Mouse (Mus musculus): ENCODE data around the gene Tgfb2.
A peak's percentile ranks its signal among the peaks of the same experiment; 100 is the strongest.

The Tgfb2 gene

DNA sequence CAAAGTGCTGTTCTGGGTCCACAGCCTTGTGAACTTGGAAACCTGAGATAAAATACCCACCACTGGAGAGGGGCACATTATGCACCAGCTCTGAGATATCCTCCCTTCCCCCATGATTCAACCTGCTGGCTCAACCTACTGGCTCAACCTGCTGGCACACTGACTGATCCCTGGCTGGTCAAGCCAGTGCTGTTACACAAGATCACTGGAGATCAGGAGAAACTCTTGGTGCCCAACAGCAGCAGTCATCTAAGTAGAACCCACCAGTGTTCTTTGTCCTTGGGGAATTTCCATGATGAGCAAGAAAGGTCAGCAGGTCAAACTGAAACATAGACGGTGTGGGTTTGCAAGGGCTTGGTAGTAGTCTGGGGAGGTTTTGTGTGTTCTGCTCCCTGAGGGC lies 49.6 kb downstream of the Tgfb2 start:
- DNase-seq (ENCODE audit: low spot score in 2 of 2): no peak

GRCm38 (mm10) chr1:186655096-186655495 lies 50.7 kb downstream of the Tgfb2 start:
- peak; percentile 7 to 28 for DNase-seq (ENCODE audit: low spot score in 2 of 2)

GRCm38 (mm10) chr1:186652208-186652607 lies 53.6 kb downstream of the Tgfb2 start:
- DNase-seq (ENCODE audit: low spot score in 2 of 2): no peak

DNA sequence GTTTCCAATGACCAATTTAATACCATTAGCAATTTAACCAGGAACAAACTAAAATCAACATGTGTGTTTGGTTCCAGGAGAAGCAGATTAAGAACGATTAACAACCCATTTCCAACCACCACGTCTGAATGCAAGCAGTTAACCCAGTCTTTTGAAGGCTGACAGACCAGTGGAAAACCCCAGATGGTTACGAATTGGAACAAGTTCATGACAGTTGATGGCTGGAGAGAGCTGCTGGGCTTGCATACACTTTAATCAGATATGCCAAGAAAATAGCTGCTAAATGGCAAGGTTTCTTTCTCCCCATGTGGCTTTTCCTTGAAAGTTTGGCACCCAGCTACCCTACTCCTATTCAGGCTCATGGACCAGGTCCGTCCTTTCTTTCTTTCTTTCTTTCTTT lies 55.8 kb downstream of the Tgfb2 start:
- DNase-seq (ENCODE audit: low spot score in 2 of 2): no peak

GRCm38 (mm10) chr1:186637304-186638213 lies 68.2 kb downstream of the Tgfb2 start:
- DNase-seq (ENCODE audit: low spot score in 2 of 2): no peak

DNA sequence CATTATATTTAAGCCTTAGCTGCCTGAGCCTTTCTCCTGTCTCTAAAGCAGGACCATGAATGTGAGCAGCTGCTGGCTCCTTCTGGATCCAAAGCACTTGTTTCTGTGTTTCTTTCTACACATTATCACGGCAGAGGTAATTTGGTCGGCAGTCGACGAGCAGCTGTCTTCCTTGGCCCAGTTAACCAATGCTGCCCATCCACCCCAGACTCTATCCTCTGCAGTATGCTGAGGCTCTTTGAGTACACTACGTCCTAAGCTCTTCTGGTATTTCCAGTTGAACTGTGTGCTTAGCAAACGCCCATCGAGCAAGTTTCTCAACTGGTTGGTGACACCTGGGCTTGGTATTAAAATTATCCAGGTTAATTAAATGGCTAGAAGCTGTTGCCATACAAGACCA lies 70.7 kb downstream of the Tgfb2 start:
- no peak for DNase-seq (ENCODE audit: low spot score in 2 of 2)

- no peak for DNase-seq (ENCODE audit: low spot score in 2 of 2)
These were observed 74.3 kb downstream of the Tgfb2 start for GRCm38 (mm10) chr1:186631457-186631856.

- no peak for DNase-seq (ENCODE audit: low spot score in 2 of 2)
These were observed 74.8 kb downstream of the Tgfb2 start for GRCm38 (mm10) chr1:186630971-186631370.

DNA sequence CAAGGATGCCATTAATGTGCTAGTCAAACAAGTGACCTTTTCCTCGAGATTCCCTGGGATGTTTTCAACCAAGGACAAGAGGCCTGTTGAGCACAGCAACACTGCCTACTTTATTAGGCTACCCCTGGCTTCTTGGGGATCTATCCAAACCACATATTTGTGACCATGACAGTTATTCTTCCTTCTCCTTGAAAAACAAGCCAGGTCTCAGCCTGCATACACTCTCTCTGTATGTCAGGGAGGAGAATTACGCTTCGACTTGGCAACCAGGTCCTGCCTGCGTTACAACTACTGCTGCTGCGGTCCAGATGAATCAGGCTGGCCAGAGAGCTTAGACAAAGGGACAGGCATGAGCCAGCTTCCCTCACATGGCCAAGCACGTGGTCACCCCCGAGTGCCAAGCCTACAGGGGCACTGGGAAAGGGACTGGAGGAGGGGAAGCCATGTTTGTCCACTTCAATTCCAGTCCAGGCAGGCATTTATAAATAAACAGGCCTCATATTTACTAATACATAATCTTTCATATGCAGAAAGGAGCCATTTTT lies 78.3 kb downstream of the Tgfb2 start:
- peak; percentile 32 for DNase-seq (ENCODE audit: low spot score in 2 of 2)

DNA sequence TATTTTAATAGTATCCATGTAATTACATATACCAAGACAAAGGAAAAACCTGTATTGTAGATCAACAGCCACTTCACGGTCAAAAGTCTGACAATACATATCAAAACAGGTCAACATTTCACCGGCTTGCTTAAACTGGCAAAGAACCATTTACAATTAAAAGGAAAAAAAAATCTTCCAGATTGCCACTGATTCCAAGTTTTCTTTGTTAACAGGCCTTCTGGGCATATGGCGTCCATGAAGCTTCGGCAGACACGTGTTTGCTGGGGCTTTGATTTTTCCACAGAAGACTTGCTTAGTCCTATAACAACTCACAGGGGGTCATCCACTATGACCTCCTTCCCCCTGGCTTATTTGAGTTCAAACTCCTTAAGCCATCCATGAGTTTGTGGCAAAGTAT lies 81.3 kb downstream of the Tgfb2 start:
- DNase-seq (ENCODE audit: low spot score in 2 of 2): no peak

- DNase-seq (ENCODE audit: low spot score in 2 of 2): no peak
These were observed 84.0 kb downstream of the Tgfb2 start for GRCm38 (mm10) chr1:186621812-186622211.

- no peak for DNase-seq (ENCODE audit: low spot score in 2 of 2)
These were observed 87.5 kb downstream of the Tgfb2 start for GRCm38 (mm10) chr1:186618285-186618684.

GRCm38 (mm10) chr1:186611371-186611770 lies 94.4 kb downstream of the Tgfb2 start:
- DNase-seq (ENCODE audit: low spot score in 2 of 2): no peak

- DNase-seq (ENCODE audit: low spot score in 2 of 2): no peak
These were observed 95.3 kb downstream of the Tgfb2 start for GRCm38 (mm10) chr1:186610481-186610880.

DNA sequence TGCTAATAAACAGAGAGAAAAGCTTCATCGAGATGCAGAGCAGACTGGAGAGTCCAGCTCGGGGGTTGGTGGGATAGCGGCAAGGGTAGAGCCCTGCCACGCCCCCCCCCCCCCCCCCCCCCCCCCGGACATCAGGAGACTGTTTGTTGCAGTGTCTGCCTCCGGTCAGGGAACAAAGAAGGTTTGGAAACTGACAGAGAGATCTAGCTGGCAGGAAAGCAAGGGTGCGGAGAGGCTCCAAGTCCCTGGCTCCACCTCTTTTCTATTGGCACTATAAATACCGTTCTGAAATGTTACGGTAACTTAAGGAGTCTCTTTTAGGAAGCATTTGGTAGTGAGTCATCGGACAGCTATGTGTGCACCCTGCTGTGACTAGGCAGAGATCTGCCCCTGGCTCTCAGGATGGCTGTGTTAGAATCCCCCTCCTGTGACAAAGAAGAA lies 96.0 kb downstream of the Tgfb2 start:
- DNase-seq (ENCODE audit: low spot score in 2 of 2): peak in 1 of 2 experiments; percentile 2

GRCm38 (mm10) chr1:186608116-186608515 lies 97.7 kb downstream of the Tgfb2 start:
- peak in 1 of 2 experiments; percentile 26 for DNase-seq (ENCODE audit: low spot score in 2 of 2)

DNA sequence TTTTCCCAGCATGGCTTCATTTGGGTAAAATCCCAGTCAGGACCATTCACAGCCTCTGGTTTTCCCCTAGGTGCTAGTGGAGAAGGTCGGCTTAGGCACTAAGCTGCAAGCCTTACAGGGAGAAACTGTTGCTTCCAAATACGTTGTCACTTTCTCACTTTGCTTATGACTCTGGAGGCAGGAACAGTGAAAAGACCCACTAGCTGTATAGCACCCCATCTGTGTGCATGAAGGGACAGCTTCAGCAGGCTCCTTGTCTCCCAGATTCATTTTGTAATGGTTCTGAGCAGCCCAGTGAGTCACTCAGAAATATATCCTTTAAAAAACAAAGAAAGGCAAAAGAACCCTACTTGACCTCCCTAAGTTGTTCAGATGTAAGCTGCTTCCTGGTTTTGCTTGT lies 100.2 kb downstream of the Tgfb2 start:
- DNase-seq (ENCODE audit: low spot score in 2 of 2): no peak

- DNase-seq (ENCODE audit: low spot score in 2 of 2): no peak
These were observed 101.7 kb downstream of the Tgfb2 start for GRCm38 (mm10) chr1:186604124-186604523.

GRCm38 (mm10) chr1:186588226-186588625 lies 117.6 kb downstream of the Tgfb2 start:
- DNase-seq (ENCODE audit: low spot score in 2 of 2): no peak

DNA sequence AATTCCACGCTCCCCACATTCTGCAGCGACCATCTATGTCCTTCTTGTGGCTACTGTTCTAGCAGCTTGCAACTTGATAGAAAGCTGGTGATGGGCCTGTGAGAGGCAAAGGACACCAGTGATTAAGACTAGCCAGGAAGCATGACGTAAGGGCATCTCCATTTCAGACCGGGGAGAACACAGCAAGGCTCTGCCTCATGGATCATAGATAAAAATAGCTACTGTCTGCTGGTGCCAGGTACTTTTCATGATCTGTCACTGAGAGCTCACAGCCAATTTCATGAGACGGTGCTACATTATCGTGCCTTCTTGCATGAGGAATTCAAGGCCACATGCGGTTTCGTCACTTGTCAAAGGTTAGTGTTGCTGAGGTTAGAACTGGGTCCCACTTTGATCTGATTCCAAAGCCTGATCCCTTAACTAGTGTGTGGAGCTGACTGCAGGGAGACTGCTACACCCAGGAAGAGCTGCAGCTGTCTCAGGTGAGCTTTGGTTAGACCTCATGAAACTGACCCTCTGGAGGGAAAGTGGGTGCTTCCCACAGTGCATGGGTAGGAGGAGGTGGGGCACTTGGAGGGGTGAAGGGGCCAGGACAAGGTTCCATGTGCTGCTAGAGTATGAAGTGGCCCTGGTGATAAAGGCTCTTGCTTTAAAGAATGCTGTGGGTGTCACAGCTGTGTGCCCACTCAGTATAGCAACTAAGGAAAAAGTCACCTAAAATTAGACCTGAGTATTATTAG lies 118.6 kb downstream of the Tgfb2 start:
- DNase-seq (ENCODE audit: low spot score in 2 of 2): no peak

DNA sequence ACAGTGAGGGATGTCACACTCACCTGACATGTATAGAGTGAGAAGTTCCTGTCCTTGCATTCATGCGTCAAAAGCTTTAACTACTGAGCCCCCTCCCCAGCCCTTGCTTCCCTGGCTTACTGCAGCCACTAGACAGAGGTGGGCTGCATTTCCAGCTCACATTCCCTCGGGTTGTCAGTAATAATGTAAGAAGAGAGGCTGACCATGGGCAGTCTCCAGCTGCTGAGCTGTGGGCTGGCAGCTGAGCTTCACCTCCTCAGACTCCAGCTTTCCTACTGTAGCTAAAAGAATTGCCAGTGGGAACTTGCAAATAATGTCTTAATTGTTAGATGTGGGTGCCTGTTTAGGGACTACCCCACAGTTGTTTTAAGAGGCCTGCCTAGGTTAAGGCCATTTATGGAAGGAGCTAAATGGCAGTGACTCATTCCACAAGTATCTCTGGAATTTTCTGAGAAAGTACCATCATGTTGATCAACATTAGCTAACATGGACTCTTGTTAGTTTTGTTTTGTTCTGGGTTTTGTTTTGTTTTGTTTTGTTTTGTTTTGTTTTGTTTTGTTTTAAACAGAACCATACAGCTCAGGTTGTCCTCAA lies 120.1 kb downstream of the Tgfb2 start:
- no peak for DNase-seq (ENCODE audit: low spot score in 2 of 2)

- no peak for DNase-seq (ENCODE audit: low spot score in 2 of 2)
These were observed 121.9 kb downstream of the Tgfb2 start for GRCm38 (mm10) chr1:186583933-186584332.
